Mouse (Mus musculus) liver, embryonic 11.5 days (tissue): ENCODE data around the gene Spo11. TPM values are rescaled to one million over a fixed set of nuclear protein-coding genes. Genes with fewer than 3 reads are reported as not detected.

Source experiments
- ATAC-seq: fragments of 200-750 bp; cut with Nextera tagmentation; replicated peaks from 2 replicates; pipeline ENCODE4 v1.8.0; 2017; ENCODE audit warnings: moderate number of reproducible peaks, mild to moderate bottlenecking, moderate TSS enrichment, moderate library complexity; ENCODE audit not compliant: low FRiP score
- DNase-seq: peaks from one replicate; pipeline ENCODE4 v3.0.0-alpha.2; 2017; ENCODE audit warnings: low spot score
- H3K27ac ChIP-seq: fragments of 300-500 bp; sonication (generic); 2 replicates; pipeline ENCODE4 v1.5.1; 2014; ENCODE audit warnings: mild to moderate bottlenecking, low read depth, low read length, control low read depth
- H3K27me3 ChIP-seq: fragments of 300-500 bp; sonication (generic); replicated peaks from 2 replicates; pipeline ENCODE4 v1.6.1; 2014; ENCODE audit warnings: low read length, mixed read lengths; ENCODE audit not compliant: control insufficient read depth, insufficient read depth
- H3K36me3 ChIP-seq: fragments of 300-500 bp; sonication (generic); 2 replicates; pipeline ENCODE4 v1.6.1; 2014; ENCODE audit warnings: mild to moderate bottlenecking, low read length, moderate library complexity, mixed read lengths; ENCODE audit not compliant: control insufficient read depth, insufficient read depth
- H3K4me1 ChIP-seq: fragments of 300-500 bp; sonication (generic); replicated peaks from 2 replicates; pipeline ENCODE4 v1.6.1; 2014; ENCODE audit warnings: low read length, mixed read lengths; ENCODE audit not compliant: control insufficient read depth, insufficient read depth
- H3K4me2 ChIP-seq: fragments of 300-500 bp; sonication (generic); 2 replicates; pipeline ENCODE4 v1.6.1; 2014; ENCODE audit warnings: mild to moderate bottlenecking, control low read depth, moderate library complexity
- H3K4me3 ChIP-seq: fragments of 300-500 bp; sonication (generic); 2 replicates; pipeline ENCODE4 v1.5.1; 2014; ENCODE audit warnings: low read depth, low read length, control low read depth
- H3K9ac ChIP-seq: fragments of 300-500 bp; sonication (generic); 2 replicates; pipeline ENCODE4 v1.6.1; 2014; ENCODE audit warnings: low read depth, low read length, control low read depth
- H3K9me3 ChIP-seq: fragments of 300-500 bp; sonication (generic); 2 replicates; pipeline ENCODE4 v1.6.1; 2016; ENCODE audit warnings: low read length, inconsistent platforms, mixed read lengths; ENCODE audit not compliant: control insufficient read depth
- WGBS: fragments of 180-500 bp; shearing (Covaris S2); extraction: QIAGEN DNeasy Blood & Tissue Kit; methylation state at CpG from one replicate; pipeline ENCODE4 v1.1.7; 2014; 5-methylcytosine and 5-hydroxymethylcytosine counted together
- polyA plus RNA-seq: library from polyadenylated mRNA; unstranded; fragments of >200 nt; fragmentation: Nextera tagmentation; extraction: Ambion mirVana; gene quantifications from 2 replicates; pipeline ENCODE4 v1.2.1, GENCODE M21; 2014

Gene Spo11
- polyA plus RNA-seq, 1 experiment from 2014 or later: not detected

DNA sequence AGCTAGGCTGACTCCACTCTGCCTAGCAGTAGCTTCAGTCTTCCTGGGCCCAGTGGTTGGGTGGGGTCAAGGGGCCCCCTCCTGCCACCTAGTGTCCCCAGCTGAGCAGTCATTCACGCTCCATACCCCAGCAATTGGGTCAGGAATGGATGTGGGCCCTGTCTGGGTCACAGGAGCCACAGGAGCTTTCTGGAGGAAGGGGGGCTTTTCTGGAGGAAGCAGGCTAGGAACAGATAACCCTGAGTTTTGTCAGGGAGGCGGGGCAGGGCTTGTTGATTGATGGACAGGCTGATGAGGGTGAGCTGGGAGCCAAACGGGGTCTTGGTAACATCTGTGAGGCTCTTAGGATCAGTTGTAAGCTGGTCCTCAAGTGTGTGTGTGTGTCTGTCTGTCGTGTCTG is 59.1 kb downstream of the Spo11 start:
- peak overlapping the region; percentile 57 for H3K4me2 ChIP-seq
- no peaks in the 10 kb centered on the region for H3K9me3 ChIP-seq
- no peaks in the 10 kb centered on the region for H3K27me3 ChIP-seq
- H3K4me1 ChIP-seq: peaks cover 80% of the 10 kb centered on the region
- H3K27ac ChIP-seq: peak overlapping the region; percentile 99
- DNase-seq (no peak), ATAC-seq (peak; percentile 13)
- WGBS: 31% methylated on average over 4 of the region's 4 CpGs
- H3K9ac ChIP-seq: peak overlapping the region; percentile 58
- no peak overlapping the region for H3K4me3 ChIP-seq
- peaks cover 32% of the 10 kb centered on the region for H3K36me3 ChIP-seq

DNA sequence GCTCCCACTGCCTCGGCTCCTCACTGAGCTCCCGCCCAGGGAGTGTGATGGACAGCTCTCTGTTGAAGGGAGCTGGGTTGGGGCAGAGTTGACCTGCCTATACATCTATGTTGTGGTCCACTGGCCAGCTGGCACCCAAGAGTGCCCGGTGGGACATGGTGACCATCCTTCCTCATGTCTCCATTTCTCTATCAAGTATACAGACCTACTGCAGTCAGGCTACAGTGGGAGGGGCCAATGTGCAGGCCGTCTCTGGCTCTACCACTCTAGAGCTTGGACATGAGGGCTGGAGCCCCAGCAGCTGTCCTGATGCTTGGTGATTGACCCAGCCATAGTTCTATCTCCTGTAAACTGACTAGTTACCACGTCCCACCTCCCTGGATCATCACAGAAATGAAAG is 59.8 kb downstream of the Spo11 start:
- no peak for ATAC-seq

DNA sequence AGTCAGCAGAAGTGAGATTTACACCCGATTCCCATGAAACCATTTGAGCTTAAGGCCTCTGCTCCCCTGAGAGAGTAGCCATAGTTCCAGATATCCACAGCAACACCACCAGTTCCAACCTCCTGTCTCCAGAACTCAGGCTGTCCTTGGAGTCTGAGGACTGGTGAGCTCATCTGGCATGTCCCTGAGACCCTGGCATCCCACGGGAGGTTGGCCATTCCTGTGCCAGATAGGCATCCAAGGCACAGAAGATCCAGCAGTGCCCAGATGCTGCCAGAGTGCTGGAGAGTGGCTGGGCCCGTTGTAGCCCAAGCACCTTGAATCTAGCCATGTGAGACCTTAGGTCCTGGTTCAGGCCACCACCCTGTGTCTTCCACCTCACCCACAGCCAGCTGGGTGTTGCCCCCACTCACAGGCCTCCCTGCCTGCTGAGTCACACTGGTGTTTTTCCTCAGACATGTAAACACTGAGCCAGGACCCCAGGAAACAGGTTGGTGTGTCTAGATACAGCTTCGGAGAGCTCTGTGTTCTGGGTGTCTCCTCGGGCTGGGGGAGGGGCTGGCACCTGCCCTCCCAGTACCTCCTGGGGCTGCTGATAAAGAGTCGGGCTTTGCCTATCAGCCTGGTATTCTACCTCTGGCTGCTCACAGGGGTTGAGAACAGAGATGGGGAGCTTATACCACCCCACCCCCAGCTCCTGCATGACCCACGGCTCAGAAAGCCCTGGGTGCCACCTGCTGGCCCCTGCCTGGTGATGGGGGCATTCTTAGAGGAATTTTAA is 60.5 kb downstream of the Spo11 start:
- WGBS: 37% methylated on average over 7 of the region's 7 CpGs
- Histone ChIP-seq H3K4me3 (peak overlapping the region; percentile 27), H3K27me3 (no peaks in the 10 kb centered on the region), H3K9ac (peak overlapping the region; percentile 60), H3K36me3 (peaks cover 19% of the 10 kb centered on the region), H3K9me3 (no peaks in the 10 kb centered on the region), H3K4me1 (peaks cover 84% of the 10 kb centered on the region), H3K27ac (peak overlapping the region; percentile 99), H3K4me2 (peak overlapping the region; percentile 57)
- DNase-seq (peak; percentile 77), ATAC-seq (peak; percentile 85)

More for the DNA sequence above, 59.8 kb downstream of the Spo11 start:
- H3K27me3 ChIP-seq: no peaks in the 10 kb centered on the region
- peak overlapping the region; percentile 99 for H3K27ac ChIP-seq
- peak overlapping the region; percentile 60 for H3K9ac ChIP-seq
- no peaks in the 10 kb centered on the region for H3K9me3 ChIP-seq
- 56% methylated on average over 5 of the region's 5 CpGs for WGBS
- H3K4me1 ChIP-seq: peaks cover 78% of the 10 kb centered on the region
- peak overlapping the region; percentile 57 for H3K4me2 ChIP-seq
- DNase-seq: no peak
- H3K4me3 ChIP-seq: no peak overlapping the region
- H3K36me3 ChIP-seq: peaks cover 25% of the 10 kb centered on the region

DNA sequence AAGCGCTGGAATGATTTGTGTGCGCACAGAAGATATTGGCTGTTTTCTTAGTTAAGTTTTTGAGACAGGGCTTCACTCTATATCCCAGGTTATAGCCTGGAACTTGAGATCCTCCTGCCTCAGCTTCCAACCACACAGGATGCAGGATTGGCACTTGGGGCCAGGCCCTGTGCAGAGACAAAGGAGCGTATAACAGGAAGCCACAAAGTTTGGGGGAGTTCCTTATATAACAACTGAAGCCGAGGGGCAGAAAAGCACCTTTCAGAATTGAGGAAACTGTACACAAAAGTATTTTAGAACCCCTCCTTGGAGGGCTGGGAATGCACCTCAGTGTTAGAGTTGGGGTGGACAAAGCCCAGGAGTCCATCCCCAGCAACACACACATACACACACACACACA is 61.5 kb downstream of the Spo11 start:
- H3K4me1 ChIP-seq: peaks cover 78% of the 10 kb centered on the region
- DNase-seq (no peak), ATAC-seq (no peak)
- H3K27me3 ChIP-seq: no peaks in the 10 kb centered on the region
- peaks cover 9% of the 10 kb centered on the region for H3K36me3 ChIP-seq
- no peak overlapping the region for H3K4me3 ChIP-seq
- peak overlapping the region; percentile 20; the same call in 1 of the 2 replicates for H3K9ac ChIP-seq
- WGBS: 81% methylated on average over 4 of the region's 4 CpGs
- H3K9me3 ChIP-seq: no peaks in the 10 kb centered on the region
- H3K4me2 ChIP-seq: no peak overlapping the region
- H3K27ac ChIP-seq: peak overlapping the region; percentile 99

DNA sequence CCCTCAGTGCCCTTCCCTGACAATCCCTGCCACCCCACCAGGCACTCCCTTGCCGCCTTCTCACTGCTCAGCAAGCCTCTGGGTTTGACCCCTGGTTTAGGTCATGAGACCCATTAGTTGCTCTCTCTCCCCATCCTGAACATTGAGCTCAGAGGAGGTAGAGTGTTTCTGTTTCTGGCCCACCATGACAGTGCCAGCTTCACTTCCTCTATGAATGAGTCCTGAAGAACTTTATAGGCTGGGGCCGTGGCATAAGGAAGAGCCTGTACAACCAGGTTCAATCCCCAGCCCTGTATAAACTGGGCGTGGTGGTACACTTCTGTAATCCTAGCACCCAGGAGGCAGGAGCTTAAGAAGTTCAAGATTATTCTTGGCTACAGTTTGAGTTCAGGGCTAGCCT is 63.3 kb downstream of the Spo11 start:
- WGBS: 79% methylated on average over 3 of the region's 3 CpGs
- ATAC-seq: no peak
- peaks cover 63% of the 10 kb centered on the region for H3K4me1 ChIP-seq
- H3K27me3 ChIP-seq: no peaks in the 10 kb centered on the region
- H3K27ac ChIP-seq: 0 out of 2 replicates have a peak overlapping the region, but pooled peaks have one; percentile 1
- H3K9me3 ChIP-seq: no peaks in the 10 kb centered on the region
- no peak overlapping the region for H3K4me2 ChIP-seq
- H3K4me3 ChIP-seq: no peak overlapping the region
- no peak for DNase-seq
- no peaks in the 10 kb centered on the region for H3K36me3 ChIP-seq
- no peak overlapping the region for H3K9ac ChIP-seq

DNA sequence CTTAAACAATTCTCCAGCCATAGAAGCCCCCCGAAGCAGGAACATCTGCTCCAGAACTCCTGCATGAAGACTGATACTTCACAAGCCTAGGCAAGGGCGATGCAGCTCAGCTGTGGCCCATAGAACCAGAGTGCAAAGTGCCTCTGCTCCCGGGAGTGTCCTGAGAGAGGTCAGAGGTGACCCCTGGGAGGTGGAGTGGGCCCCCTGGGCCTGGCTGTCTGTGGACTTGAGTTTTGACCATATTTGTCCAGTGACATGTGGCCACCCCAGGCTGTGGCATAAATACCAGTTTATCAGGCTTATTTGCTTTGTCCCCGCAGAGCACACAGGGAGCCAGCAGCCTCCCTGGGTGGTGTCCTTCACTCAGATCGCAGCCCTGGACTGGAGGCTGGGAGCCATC is 63.7 kb downstream of the Spo11 start:
- H3K4me3 ChIP-seq: no peak overlapping the region
- H3K9me3 ChIP-seq: no peaks in the 10 kb centered on the region
- peaks cover 63% of the 10 kb centered on the region for H3K4me1 ChIP-seq
- H3K9ac ChIP-seq: no peak overlapping the region
- no peaks in the 10 kb centered on the region for H3K36me3 ChIP-seq
- no peak for ATAC-seq
- WGBS: 70% methylated on average over 5 of the region's 5 CpGs
- 0 out of 2 replicates have a peak overlapping the region, but pooled peaks have one; percentile 1 for H3K27ac ChIP-seq
- H3K27me3 ChIP-seq: no peaks in the 10 kb centered on the region
- no peak for DNase-seq
- H3K4me2 ChIP-seq: no peak overlapping the region

DNA sequence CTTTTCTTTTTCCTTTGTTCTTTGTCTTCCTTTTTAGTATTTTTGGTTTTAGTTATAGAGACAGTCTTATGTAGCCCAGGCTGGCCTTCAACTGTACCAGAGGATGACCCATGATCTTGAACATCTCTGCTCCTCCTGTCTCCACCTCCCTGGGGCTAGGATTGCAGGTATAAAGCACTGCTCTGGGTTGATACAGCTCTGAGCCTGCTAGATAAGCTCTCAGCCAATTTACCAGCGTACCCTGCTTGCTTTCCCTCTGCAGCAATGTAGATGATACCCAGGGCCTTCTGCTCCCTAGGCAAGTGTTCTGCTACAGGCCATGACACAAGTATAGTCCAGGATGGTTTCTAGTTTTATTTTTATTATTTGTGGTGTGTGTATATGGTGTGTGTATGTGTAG is 64.4 kb downstream of the Spo11 start:
- Histone ChIP-seq H3K9ac (no peak overlapping the region), H3K27me3 (no peaks in the 10 kb centered on the region), H3K4me1 (peaks cover 63% of the 10 kb centered on the region), H3K9me3 (no peaks in the 10 kb centered on the region), H3K4me3 (no peak overlapping the region), H3K27ac (no peak overlapping the region), H3K36me3 (no peaks in the 10 kb centered on the region), H3K4me2 (no peak overlapping the region)
- DNase-seq: no peak
- no peak for ATAC-seq
- 50% methylated on average over 1 of the region's 1 CpGs for WGBS

DNA sequence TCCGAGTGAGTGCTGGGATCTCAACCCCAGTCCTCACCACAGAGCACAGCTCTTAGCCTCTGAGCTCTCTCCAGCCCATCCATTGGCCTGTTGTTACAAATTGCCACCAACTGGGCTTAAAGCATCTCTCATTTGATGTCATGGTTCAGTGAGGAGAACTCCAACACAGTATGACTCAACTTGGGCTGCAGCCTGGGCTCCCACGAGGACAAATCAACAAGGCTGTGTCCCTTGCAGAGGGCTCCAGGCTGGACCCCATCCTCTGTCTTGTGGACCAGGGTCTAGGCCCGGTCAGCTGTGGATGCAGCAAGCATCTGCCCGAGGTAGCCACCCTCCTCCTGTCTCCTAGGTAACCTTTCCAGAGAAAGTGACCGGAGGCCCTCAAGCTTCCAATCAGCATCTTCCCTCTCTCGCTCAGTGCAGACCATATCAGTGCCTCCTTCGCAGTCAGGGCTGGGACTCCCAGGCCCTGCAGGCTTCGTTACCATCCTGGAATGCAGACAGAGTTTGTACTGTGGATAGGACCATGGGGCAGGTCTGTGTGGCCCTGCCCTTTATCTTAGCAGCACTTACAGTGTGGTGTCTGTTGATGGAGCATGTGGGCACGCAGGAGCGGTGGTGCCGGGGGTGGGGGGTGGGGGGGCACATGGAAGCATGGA is 65.1 kb downstream of the Spo11 start:
- ATAC-seq: no peak
- 62% methylated on average over 11 of the region's 11 CpGs for WGBS

More for the DNA sequence above, 65.1 kb downstream of the Spo11 start:
- no peak overlapping the region for H3K9ac ChIP-seq
- H3K4me1 ChIP-seq: peaks cover 59% of the 10 kb centered on the region
- no peak overlapping the region for H3K4me3 ChIP-seq
- no peaks in the 10 kb centered on the region for H3K27me3 ChIP-seq
- H3K36me3 ChIP-seq: no peaks in the 10 kb centered on the region
- H3K4me2 ChIP-seq: no peak overlapping the region
- DNase-seq: no peak
- no peak overlapping the region for H3K27ac ChIP-seq
- no peaks in the 10 kb centered on the region for H3K9me3 ChIP-seq
